Mouse (Mus musculus) thymus, postnatal 14 days (tissue): ENCODE measurements around the gene Fbn1.
"Not testable (repeated sequence)": the region's sequence is repeated elsewhere in the genome, so short reads cannot be mapped to it uniquely, and the experiment has no call there.

ENCODE experiments used
- DNase-seq: peaks from one replicate; pipeline ENCODE4 v3.0.0; 2021

Gene Fbn1

DNA sequence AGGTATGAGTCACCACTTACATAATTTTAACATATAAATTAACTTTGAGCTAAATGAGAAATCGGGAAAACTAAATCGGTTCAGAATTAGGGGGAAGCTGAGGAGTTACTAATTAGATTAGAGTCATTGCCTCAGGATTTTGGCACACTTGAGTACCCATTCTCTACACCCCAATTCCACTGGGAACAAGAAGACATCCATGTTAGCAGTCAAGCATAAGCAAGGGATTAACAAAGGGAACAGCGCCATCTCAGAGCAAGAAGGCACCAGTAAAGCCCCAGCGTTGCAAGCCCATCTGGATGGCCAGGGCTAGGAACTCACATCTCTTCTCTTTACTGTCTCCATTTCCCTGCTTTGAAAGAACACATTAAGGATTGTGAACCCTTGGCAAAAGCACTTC is 222.0 kb downstream of the Fbn1 start:
- DNase-seq, result no peak

GRCm38 (mm10) chr2:125282334-125283206 is 225.2 kb downstream of the Fbn1 start:
- DNase-seq, result no peak

- DNase-seq, result not testable (repeated sequence)
These were observed 227.8 kb downstream of the Fbn1 start for GRCm38 (mm10) chr2:125279995-125280394.

- no peak for DNase-seq
These were observed 229.3 kb downstream of the Fbn1 start for GRCm38 (mm10) chr2:125278474-125278873.

DNA sequence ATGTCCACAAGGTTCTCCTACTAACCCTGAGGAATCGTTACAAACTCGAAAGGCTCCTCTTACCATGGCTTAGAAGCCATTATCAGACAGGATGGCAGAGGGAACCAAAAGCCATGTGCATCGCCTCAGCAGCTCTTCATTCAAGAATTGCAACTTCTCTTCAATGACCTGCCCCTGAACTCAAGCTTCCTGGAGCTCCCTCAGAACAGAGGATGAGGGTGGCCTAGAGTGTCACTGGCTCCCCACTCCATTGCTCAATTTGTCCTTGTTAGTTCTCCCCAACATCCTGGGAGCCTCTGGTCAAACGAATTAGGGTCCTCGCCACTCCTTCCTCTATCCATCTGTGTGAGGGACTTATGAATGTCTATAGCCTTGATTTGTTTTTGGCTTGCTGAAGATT is 231.1 kb downstream of the Fbn1 start:
- DNase-seq, result no peak

GRCm38 (mm10) chr2:125275617-125276016 is 232.2 kb downstream of the Fbn1 start:
- DNase-seq, result no peak

- DNase-seq, result no peak
These were observed 238.9 kb downstream of the Fbn1 start for GRCm38 (mm10) chr2:125268876-125269275.

- no peak for DNase-seq
These were observed 244.0 kb downstream of the Fbn1 start for GRCm38 (mm10) chr2:125263753-125264152.

DNA sequence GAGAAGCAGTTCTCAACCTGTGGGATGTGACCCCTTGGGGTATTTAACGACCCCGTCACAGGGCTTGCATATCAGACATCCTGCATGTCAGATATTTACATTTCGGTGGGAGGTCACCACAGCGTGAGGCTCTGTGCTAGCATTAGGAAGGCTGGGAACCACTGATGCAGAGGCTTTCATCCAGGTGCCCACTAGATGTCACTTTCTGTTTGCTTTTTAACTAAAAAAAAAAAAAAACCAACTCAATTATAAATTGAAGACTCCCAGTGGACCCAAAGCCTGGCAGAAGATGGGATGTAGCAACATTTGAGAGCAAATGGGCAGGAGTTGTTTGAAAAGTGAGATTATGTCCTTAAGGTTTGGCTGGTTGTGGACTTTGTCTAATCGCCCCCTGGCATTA is 244.7 kb downstream of the Fbn1 start:
- no peak for DNase-seq

DNA sequence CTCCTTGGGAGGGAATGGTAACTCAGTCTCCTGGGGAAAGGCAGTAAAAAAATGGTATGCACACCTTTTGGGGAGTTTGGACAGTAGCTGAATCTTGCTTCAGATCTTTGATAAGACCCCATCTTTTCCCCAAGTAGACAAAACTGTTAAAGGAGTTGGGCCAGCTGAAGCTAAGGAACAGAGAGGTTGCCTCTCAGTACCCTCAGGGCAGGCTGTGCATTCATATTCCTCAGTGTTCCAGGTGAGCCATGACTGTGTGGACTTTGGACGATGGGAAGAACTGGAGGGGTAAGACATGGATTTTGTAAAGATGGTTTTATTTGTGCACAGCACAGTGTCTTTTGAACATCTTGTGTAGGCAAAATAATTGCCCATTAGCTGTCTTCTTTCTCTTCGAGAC is 247.5 kb downstream of the Fbn1 start:
- DNase-seq, result no peak

GRCm38 (mm10) chr2:125259230-125260120 is 248.3 kb downstream of the Fbn1 start:
- peak; percentile 37 for DNase-seq

- no peak for DNase-seq
These were observed 251.9 kb downstream of the Fbn1 start for GRCm38 (mm10) chr2:125255886-125256285.

- no peak for DNase-seq
These were observed 253.2 kb downstream of the Fbn1 start for GRCm38 (mm10) chr2:125254630-125255029.

DNA sequence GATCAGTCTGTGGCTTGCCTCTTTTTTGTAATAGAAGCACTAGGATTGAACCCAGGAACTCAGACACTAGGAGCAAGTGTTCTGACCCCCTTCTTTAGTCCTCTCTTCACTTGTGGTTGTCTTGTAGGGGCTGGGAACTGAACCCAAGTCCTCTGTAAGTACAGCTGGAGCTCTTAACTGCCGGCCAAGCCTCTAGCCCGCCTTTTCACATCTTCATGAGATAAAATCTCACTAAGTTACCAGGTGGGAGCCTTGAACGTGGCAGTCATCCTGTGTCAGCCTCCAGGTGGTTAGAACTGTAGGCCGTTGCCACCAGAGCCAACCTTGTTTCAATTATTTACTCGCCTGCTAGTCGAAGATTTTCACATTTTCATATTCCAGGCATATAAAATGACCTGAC is 254.1 kb downstream of the Fbn1 start:
- peak; percentile 27 for DNase-seq

GRCm38 (mm10) chr2:125252275-125252674 is 255.5 kb downstream of the Fbn1 start:
- DNase-seq, result peak; percentile 68

GRCm38 (mm10) chr2:125251781-125252180 is 256.0 kb downstream of the Fbn1 start:
- DNase-seq, result peak; percentile 31
